Mouse (Mus musculus): ENCODE results near the gene Npc1l1. TPM values are rescaled to one million over a fixed set of nuclear protein-coding genes. Genes with fewer than 3 reads are reported as not detected.
A peak's percentile ranks its signal among the peaks of the same experiment; 100 is the strongest.

The Npc1l1 gene
- polyA plus RNA-seq, 1 experiment: 0.24 TPM

DNA sequence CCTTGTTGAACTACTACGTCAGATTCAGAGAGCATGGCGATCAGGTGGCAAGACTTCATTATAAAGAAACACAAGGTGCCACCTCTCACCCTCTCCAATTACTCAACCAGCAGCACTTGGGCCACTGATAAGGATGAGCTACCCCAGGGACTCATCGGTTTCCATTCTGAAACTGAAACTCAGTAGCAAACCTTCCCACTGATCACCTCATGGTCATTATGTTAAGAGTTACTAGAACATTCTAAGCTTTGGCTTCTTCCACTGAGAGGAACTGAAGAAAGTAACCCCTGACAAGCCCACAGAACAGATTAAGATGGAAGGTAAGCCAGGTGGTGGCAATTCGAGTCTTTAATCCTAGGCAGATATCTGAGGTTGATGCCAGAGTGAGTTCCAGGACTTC is 31.5 kb downstream of the Npc1l1 start:
- Histone ChIP-seq H3K4me1 (replicated peaks; ENCODE audit: control insufficient read depth, insufficient read depth, low read length) (peaks cover 15% of the 10 kb centered on the region), H3K36me3 (ENCODE audit: control insufficient read depth, insufficient read depth, low read length) (peaks cover 5% of the 10 kb centered on the region; the same call in 1 of the 2 replicates), H3K4me3 (ENCODE audit: control insufficient read depth, insufficient read depth, low read length) (no peak overlapping the region), H3K27me3 (ENCODE audit: control insufficient read depth, insufficient read depth, low read length) (no peaks in the 10 kb centered on the region), H3K27ac (ENCODE audit: control insufficient read depth, insufficient read depth, low read length) (no peak overlapping the region)
- TF ChIP-seq POLR2A (IDR thresholded peaks at IDR 0.05; ENCODE audit: control insufficient read depth, extremely low read depth, insufficient read depth, low read length, poor library complexity): no peak
- TF ChIP-seq CTCF (IDR thresholded peaks at IDR 0.05; ENCODE audit: borderline replicate concordance, control insufficient read depth, extremely low read depth, insufficient read depth, low read length, poor library complexity): no peak
- DNase-seq: no peak
- WGBS: 78% methylated on average over 4 of the region's 4 CpGs

DNA sequence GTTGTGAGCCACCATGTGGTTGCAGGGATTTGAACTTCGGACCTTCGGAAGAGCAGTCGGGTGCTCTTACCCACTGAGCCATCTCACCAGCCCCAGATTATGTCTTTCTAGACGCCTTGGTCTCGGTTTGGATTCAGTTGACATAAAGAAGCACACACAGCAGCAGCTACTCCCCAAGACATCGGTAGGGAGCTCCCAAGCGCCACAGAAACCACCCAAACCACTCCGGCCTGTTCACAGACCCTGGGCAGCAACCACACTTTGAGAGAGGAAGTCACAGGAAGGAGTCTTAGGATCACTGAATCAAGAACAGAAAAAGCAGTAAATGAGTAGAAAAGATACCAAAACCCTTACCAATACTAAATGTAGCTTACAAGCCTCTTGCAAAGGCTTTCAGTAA is 33.2 kb downstream of the Npc1l1 start:
- no peak for DNase-seq
- Histone ChIP-seq H3K4me3 (ENCODE audit: control insufficient read depth, insufficient read depth, low read length) (no peak overlapping the region), H3K4me1 (replicated peaks; ENCODE audit: control insufficient read depth, insufficient read depth, low read length) (peaks cover 15% of the 10 kb centered on the region), H3K36me3 (ENCODE audit: control insufficient read depth, insufficient read depth, low read length) (peaks cover 17% of the 10 kb centered on the region), H3K27me3 (ENCODE audit: control insufficient read depth, insufficient read depth, low read length) (no peaks in the 10 kb centered on the region), H3K27ac (ENCODE audit: control insufficient read depth, insufficient read depth, low read length) (no peak overlapping the region)
- no peak for TF ChIP-seq POLR2A (IDR thresholded peaks at IDR 0.05; ENCODE audit: control insufficient read depth, extremely low read depth, insufficient read depth, low read length, poor library complexity)
- no peak for TF ChIP-seq CTCF (IDR thresholded peaks at IDR 0.05; ENCODE audit: borderline replicate concordance, control insufficient read depth, extremely low read depth, insufficient read depth, low read length, poor library complexity)
- 39% methylated on average over 8 of the region's 8 CpGs for whole genome bisulfite sequencing

DNA sequence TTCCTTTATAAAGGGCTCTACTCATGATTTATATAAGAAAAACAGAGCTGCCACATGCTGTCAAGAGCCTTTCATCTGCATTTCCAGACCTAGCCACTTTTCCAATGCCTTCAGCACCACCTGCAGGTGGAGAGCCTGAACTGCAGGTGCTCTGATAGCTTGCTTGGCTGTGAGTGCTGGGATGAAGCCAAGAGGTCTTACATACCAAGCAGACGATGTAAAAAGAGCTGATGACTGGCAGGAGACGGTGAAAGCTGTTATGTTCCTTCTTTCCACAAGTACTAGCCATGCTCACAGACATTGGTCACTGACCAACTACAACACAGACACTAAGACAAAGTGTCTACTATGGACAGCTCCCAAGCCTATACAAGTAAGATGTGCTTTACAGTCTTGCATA is 42.1 kb downstream of the Npc1l1 start:
- WGBS: 11% methylated on average over 2 of the region's 2 CpGs
- no peak overlapping the region for H3K4me3 ChIP-seq (ENCODE audit: control insufficient read depth, insufficient read depth, low read length)
- no peaks in the 10 kb centered on the region for H3K27me3 ChIP-seq (ENCODE audit: control insufficient read depth, insufficient read depth, low read length)
- peak; percentile 76; the same call in 1 of the 2 replicates for TF ChIP-seq CTCF (IDR thresholded peaks at IDR 0.05; ENCODE audit: borderline replicate concordance, control insufficient read depth, extremely low read depth, insufficient read depth, low read length, poor library complexity)
- no peak for TF ChIP-seq POLR2A (IDR thresholded peaks at IDR 0.05; ENCODE audit: control insufficient read depth, extremely low read depth, insufficient read depth, low read length, poor library complexity)
- peak; percentile 89 for DNase-seq
- peaks cover 19% of the 10 kb centered on the region for H3K36me3 ChIP-seq (ENCODE audit: control insufficient read depth, insufficient read depth, low read length)
- H3K27ac ChIP-seq (ENCODE audit: control insufficient read depth, insufficient read depth, low read length): no peak overlapping the region
- peaks cover 25% of the 10 kb centered on the region for H3K4me1 ChIP-seq (replicated peaks; ENCODE audit: control insufficient read depth, insufficient read depth, low read length)

DNA sequence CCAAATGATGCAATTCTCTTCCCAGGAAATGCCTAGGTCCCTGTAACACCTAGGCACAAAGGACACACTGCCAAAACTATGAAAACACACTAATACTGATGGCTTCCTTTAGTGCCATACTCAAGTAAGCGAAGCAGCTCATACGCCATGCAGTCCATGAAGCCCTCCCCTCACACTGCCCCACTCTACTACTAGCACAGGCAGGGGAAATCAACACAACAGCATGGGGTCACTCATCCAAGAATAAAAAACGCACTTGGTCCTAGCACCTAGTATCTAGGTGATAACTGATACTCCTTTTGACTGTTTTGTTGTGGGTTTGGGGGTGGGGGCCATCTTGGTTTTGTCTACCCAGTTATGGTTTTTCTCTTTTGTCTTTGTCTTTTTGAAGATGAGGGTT is 42.5 kb downstream of the Npc1l1 start:
- H3K4me3 ChIP-seq (ENCODE audit: control insufficient read depth, insufficient read depth, low read length): no peak overlapping the region
- WGBS: 62% methylated on average over 3 of the region's 3 CpGs
- H3K27me3 ChIP-seq (ENCODE audit: control insufficient read depth, insufficient read depth, low read length): no peaks in the 10 kb centered on the region
- H3K4me1 ChIP-seq (replicated peaks; ENCODE audit: control insufficient read depth, insufficient read depth, low read length): peaks cover 28% of the 10 kb centered on the region
- no peak for DNase-seq
- TF ChIP-seq POLR2A (IDR thresholded peaks at IDR 0.05; ENCODE audit: control insufficient read depth, extremely low read depth, insufficient read depth, low read length, poor library complexity): no peak
- no peak for TF ChIP-seq CTCF (IDR thresholded peaks at IDR 0.05; ENCODE audit: borderline replicate concordance, control insufficient read depth, extremely low read depth, insufficient read depth, low read length, poor library complexity)
- H3K27ac ChIP-seq (ENCODE audit: control insufficient read depth, insufficient read depth, low read length): no peak overlapping the region
- peaks cover 14% of the 10 kb centered on the region for H3K36me3 ChIP-seq (ENCODE audit: control insufficient read depth, insufficient read depth, low read length)

DNA sequence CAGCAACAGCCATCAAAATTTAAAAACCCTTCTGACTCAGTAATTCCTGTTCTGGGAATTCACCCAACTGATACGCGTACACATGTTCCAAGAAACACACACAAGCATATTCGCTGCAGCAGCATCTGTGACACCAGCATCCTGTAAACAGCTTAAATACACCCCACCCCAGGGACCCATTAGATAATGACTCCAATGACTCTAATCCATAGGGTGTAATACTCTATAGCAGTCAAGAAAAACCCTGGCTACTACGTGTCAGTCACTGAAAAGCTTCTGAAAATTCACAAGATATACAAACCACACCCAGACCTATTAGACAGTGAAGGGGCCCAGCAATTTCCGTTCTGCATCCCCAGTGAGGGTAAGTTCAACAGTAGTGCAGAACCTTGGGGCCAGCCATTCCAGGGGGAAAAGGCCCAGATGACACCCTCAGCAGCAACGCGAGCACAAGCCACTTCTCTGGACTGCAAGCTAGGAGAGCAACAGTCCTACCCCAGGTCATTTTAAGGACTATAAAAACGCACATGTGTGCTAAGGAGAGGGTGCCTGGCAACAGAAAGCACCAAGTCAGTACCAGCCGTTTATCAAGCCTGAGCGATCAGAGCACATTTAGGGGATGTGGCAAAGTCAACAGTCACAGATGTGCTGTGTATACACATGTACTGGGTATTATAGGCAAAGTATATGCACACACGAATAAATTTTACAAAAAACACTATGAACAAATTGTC is 45.6 kb downstream of the Npc1l1 start:
- peak; percentile 52 for DNase-seq
- H3K27ac ChIP-seq (ENCODE audit: control insufficient read depth, insufficient read depth, low read length): peak overlapping the region; percentile 68

DNA sequence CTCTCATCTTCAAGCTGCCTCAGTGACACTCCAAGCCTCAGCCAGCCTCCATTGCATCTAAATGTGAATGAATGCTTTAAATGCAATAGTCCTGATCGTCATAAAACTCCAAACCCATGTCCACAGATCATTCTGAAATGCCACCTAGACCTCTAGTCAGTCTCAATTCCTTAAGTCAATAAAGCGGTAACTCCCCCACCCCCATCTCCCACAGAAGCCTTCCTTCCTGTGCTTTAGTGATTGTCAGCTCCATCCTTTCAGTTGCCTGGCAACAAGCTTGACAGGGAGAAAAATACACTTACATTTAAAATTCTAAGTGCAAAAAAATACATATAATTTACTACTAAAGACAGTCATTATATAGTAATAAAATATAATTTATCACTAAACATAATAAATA is 46.7 kb downstream of the Npc1l1 start:
- WGBS: 57% methylated on average over 2 of the region's 2 CpGs
- Histone ChIP-seq H3K36me3 (ENCODE audit: control insufficient read depth, insufficient read depth, low read length) (no peaks in the 10 kb centered on the region), H3K27me3 (ENCODE audit: control insufficient read depth, insufficient read depth, low read length) (no peaks in the 10 kb centered on the region), H3K27ac (ENCODE audit: control insufficient read depth, insufficient read depth, low read length) (no peak overlapping the region), H3K4me3 (ENCODE audit: control insufficient read depth, insufficient read depth, low read length) (no peak overlapping the region), H3K4me1 (replicated peaks; ENCODE audit: control insufficient read depth, insufficient read depth, low read length) (peaks cover 52% of the 10 kb centered on the region)
- TF ChIP-seq CTCF (IDR thresholded peaks at IDR 0.05; ENCODE audit: borderline replicate concordance, control insufficient read depth, extremely low read depth, insufficient read depth, low read length, poor library complexity): no peak
- TF ChIP-seq POLR2A (IDR thresholded peaks at IDR 0.05; ENCODE audit: control insufficient read depth, extremely low read depth, insufficient read depth, low read length, poor library complexity): no peak
- DNase-seq: peak; percentile 48

More for the DNA sequence above, 45.6 kb downstream of the Npc1l1 start:
- peaks cover 45% of the 10 kb centered on the region for H3K4me1 ChIP-seq (replicated peaks; ENCODE audit: control insufficient read depth, insufficient read depth, low read length)
- TF ChIP-seq CTCF (IDR thresholded peaks at IDR 0.05; ENCODE audit: borderline replicate concordance, control insufficient read depth, extremely low read depth, insufficient read depth, low read length, poor library complexity): no peak
- TF ChIP-seq POLR2A (IDR thresholded peaks at IDR 0.05; ENCODE audit: control insufficient read depth, extremely low read depth, insufficient read depth, low read length, poor library complexity): no peak
- H3K27me3 ChIP-seq (ENCODE audit: control insufficient read depth, insufficient read depth, low read length): no peaks in the 10 kb centered on the region
- H3K4me3 ChIP-seq (ENCODE audit: control insufficient read depth, insufficient read depth, low read length): no peak overlapping the region
- no peaks in the 10 kb centered on the region; the same call in 1 of the 2 replicates for H3K36me3 ChIP-seq (ENCODE audit: control insufficient read depth, insufficient read depth, low read length)
- 28% methylated on average over 11 of the region's 11 CpGs for WGBS

Measured in thymus, adult 2 months (tissue).